Mouse (Mus musculus): ENCODE measurements at regions not wholly inside any gene's neighbourhood (a gene's known extent, or its start where the extent isn't known, plus 50 kb on each side); places are given as distances from the start of the nearest gene placed in this dataset.
A peak's percentile ranks its signal among the peaks of the same experiment; 100 is the strongest.

- Histone ChIP-seq H3K4me1 (replicated peaks; ENCODE audit: control insufficient read depth, insufficient read depth, low read length) (no peaks in the 10 kb centered on the region), H3K27ac (ENCODE audit: low read depth, low read length) (no peak overlapping the region), H3K9me3 (ENCODE audit: control insufficient read depth, low read length) (no peaks in the 10 kb centered on the region), H3K4me3 (ENCODE audit: low read depth, low read length) (no peak overlapping the region), H3K36me3 (ENCODE audit: control insufficient read depth, insufficient read depth, low read length) (no peaks in the 10 kb centered on the region), H3K9ac (ENCODE audit: low read depth, low read length) (no peak overlapping the region), H3K4me2 (no peak overlapping the region), H3K27me3 (replicated peaks; ENCODE audit: control insufficient read depth, insufficient read depth, low read length) (no peaks in the 10 kb centered on the region)
- 75% methylated on average over 3 of the region's 3 CpGs for WGBS
- DNase-seq (ENCODE audit: low spot score) (no peak), ATAC-seq (replicated peaks; ENCODE audit: low FRiP score) (no peak)
Observed at GRCm38 (mm10) chr2:75306821-75307220, 352.2 kb upstream of the Hnrnpa3 start.

- no peak for ATAC-seq (replicated peaks; ENCODE audit: low FRiP score)
- no peak overlapping the region for H3K9ac ChIP-seq (ENCODE audit: low read depth, low read length)
- H3K4me1 ChIP-seq (replicated peaks; ENCODE audit: control insufficient read depth, insufficient read depth, low read length): no peaks in the 10 kb centered on the region
- no peak overlapping the region for H3K4me3 ChIP-seq (ENCODE audit: low read depth, low read length)
- 64% methylated on average over 4 of the region's 4 CpGs for WGBS
- H3K9me3 ChIP-seq (ENCODE audit: control insufficient read depth, low read length): no peaks in the 10 kb centered on the region
- H3K36me3 ChIP-seq (ENCODE audit: control insufficient read depth, insufficient read depth, low read length): no peaks in the 10 kb centered on the region
- no peaks in the 10 kb centered on the region; the same call in 1 of the 2 replicates for H3K27me3 ChIP-seq (replicated peaks; ENCODE audit: control insufficient read depth, insufficient read depth, low read length)
- no peak for DNase-seq (ENCODE audit: low spot score)
- no peak overlapping the region for H3K4me2 ChIP-seq
- no peak overlapping the region for H3K27ac ChIP-seq (ENCODE audit: low read depth, low read length)
Observed at GRCm38 (mm10) chr2:75311191-75311590, 347.9 kb upstream of the Hnrnpa3 start.

GRCm38 (mm10) chr2:75312246-75312645 lies 346.8 kb upstream of the Hnrnpa3 start:
- Histone ChIP-seq H3K4me3 (ENCODE audit: low read depth, low read length) (no peak overlapping the region), H3K36me3 (ENCODE audit: control insufficient read depth, insufficient read depth, low read length) (no peaks in the 10 kb centered on the region), H3K9me3 (ENCODE audit: control insufficient read depth, low read length) (no peaks in the 10 kb centered on the region), H3K27me3 (replicated peaks; ENCODE audit: control insufficient read depth, insufficient read depth, low read length) (no peaks in the 10 kb centered on the region; the same call in 1 of the 2 replicates), H3K27ac (ENCODE audit: low read depth, low read length) (no peak overlapping the region), H3K9ac (ENCODE audit: low read depth, low read length) (no peak overlapping the region), H3K4me2 (no peak overlapping the region), H3K4me1 (replicated peaks; ENCODE audit: control insufficient read depth, insufficient read depth, low read length) (no peaks in the 10 kb centered on the region)
- WGBS: 18% methylated on average over 7 of the region's 7 CpGs
- no peak for ATAC-seq (replicated peaks; ENCODE audit: low FRiP score)
- no peak for DNase-seq (ENCODE audit: low spot score)

- H3K27ac ChIP-seq (ENCODE audit: low read depth, low read length): no peak overlapping the region
- no peak overlapping the region for H3K9ac ChIP-seq (ENCODE audit: low read depth, low read length)
- ATAC-seq (replicated peaks; ENCODE audit: low FRiP score): no peak
- H3K36me3 ChIP-seq (ENCODE audit: control insufficient read depth, insufficient read depth, low read length): no peaks in the 10 kb centered on the region
- no peak for DNase-seq (ENCODE audit: low spot score)
- no peaks in the 10 kb centered on the region for H3K9me3 ChIP-seq (ENCODE audit: control insufficient read depth, low read length)
- H3K4me1 ChIP-seq (replicated peaks; ENCODE audit: control insufficient read depth, insufficient read depth, low read length): no peaks in the 10 kb centered on the region
- H3K27me3 ChIP-seq (replicated peaks; ENCODE audit: control insufficient read depth, insufficient read depth, low read length): no peaks in the 10 kb centered on the region; the same call in 1 of the 2 replicates
- H3K4me2 ChIP-seq: no peak overlapping the region
- 43% methylated on average over 7 of the region's 7 CpGs for WGBS
- no peak overlapping the region for H3K4me3 ChIP-seq (ENCODE audit: low read depth, low read length)
Observed at GRCm38 (mm10) chr2:75315341-75315740, 343.7 kb upstream of the Hnrnpa3 start.

- no peak overlapping the region for H3K9ac ChIP-seq (ENCODE audit: low read depth, low read length)
- H3K9me3 ChIP-seq (ENCODE audit: control insufficient read depth, low read length): no peaks in the 10 kb centered on the region
- no peak overlapping the region for H3K4me2 ChIP-seq
- H3K36me3 ChIP-seq (ENCODE audit: control insufficient read depth, insufficient read depth, low read length): no peaks in the 10 kb centered on the region
- no peaks in the 10 kb centered on the region; the same call in 1 of the 2 replicates for H3K27me3 ChIP-seq (replicated peaks; ENCODE audit: control insufficient read depth, insufficient read depth, low read length)
- WGBS: 50% methylated on average over 5 of the region's 5 CpGs
- H3K4me3 ChIP-seq (ENCODE audit: low read depth, low read length): no peak overlapping the region
- H3K27ac ChIP-seq (ENCODE audit: low read depth, low read length): no peak overlapping the region
- DNase-seq (ENCODE audit: low spot score) (no peak), ATAC-seq (replicated peaks; ENCODE audit: low FRiP score) (no peak)
- no peaks in the 10 kb centered on the region for H3K4me1 ChIP-seq (replicated peaks; ENCODE audit: control insufficient read depth, insufficient read depth, low read length)
Observed at GRCm38 (mm10) chr2:75318190-75318589, 340.9 kb upstream of the Hnrnpa3 start.

GRCm38 (mm10) chr2:75324146-75324749 lies 334.8 kb upstream of the Hnrnpa3 start:
- Histone ChIP-seq H3K4me2 (no peak overlapping the region), H3K27ac (ENCODE audit: low read depth, low read length) (no peak overlapping the region), H3K4me3 (ENCODE audit: low read depth, low read length) (no peak overlapping the region), H3K4me1 (replicated peaks; ENCODE audit: control insufficient read depth, insufficient read depth, low read length) (no peaks in the 10 kb centered on the region), H3K9ac (ENCODE audit: low read depth, low read length) (no peak overlapping the region), H3K9me3 (ENCODE audit: control insufficient read depth, low read length) (no peaks in the 10 kb centered on the region), H3K27me3 (replicated peaks; ENCODE audit: control insufficient read depth, insufficient read depth, low read length) (no peaks in the 10 kb centered on the region), H3K36me3 (ENCODE audit: control insufficient read depth, insufficient read depth, low read length) (no peaks in the 10 kb centered on the region)
- WGBS: 76% methylated on average over 10 of the region's 10 CpGs
- ATAC-seq (replicated peaks; ENCODE audit: low FRiP score) (no peak), DNase-seq (ENCODE audit: low spot score) (no peak)

GRCm38 (mm10) chr2:75329598-75329997 lies 329.5 kb upstream of the Hnrnpa3 start:
- Histone ChIP-seq H3K27me3 (replicated peaks; ENCODE audit: control insufficient read depth, insufficient read depth, low read length) (no peaks in the 10 kb centered on the region), H3K36me3 (ENCODE audit: control insufficient read depth, insufficient read depth, low read length) (no peaks in the 10 kb centered on the region), H3K4me1 (replicated peaks; ENCODE audit: control insufficient read depth, insufficient read depth, low read length) (no peaks in the 10 kb centered on the region), H3K27ac (ENCODE audit: low read depth, low read length) (no peak overlapping the region), H3K9me3 (ENCODE audit: control insufficient read depth, low read length) (no peaks in the 10 kb centered on the region), H3K9ac (ENCODE audit: low read depth, low read length) (no peak overlapping the region), H3K4me2 (no peak overlapping the region), H3K4me3 (ENCODE audit: low read depth, low read length) (no peak overlapping the region)
- no peak for DNase-seq (ENCODE audit: low spot score)
- ATAC-seq (replicated peaks; ENCODE audit: low FRiP score): no peak
- 51% methylated on average over 2 of the region's 2 CpGs for WGBS

- Histone ChIP-seq H3K9me3 (ENCODE audit: control insufficient read depth, low read length) (no peaks in the 10 kb centered on the region), H3K36me3 (ENCODE audit: control insufficient read depth, insufficient read depth, low read length) (no peaks in the 10 kb centered on the region), H3K4me3 (ENCODE audit: low read depth, low read length) (no peak overlapping the region), H3K4me1 (replicated peaks; ENCODE audit: control insufficient read depth, insufficient read depth, low read length) (no peaks in the 10 kb centered on the region), H3K4me2 (peak overlapping the region; percentile 14; the same call in 1 of the 2 replicates), H3K27ac (ENCODE audit: low read depth, low read length) (no peak overlapping the region), H3K9ac (ENCODE audit: low read depth, low read length) (no peak overlapping the region), H3K27me3 (replicated peaks; ENCODE audit: control insufficient read depth, insufficient read depth, low read length) (no peaks in the 10 kb centered on the region; the same call in 1 of the 2 replicates)
- DNase-seq (ENCODE audit: low spot score): no peak
- peak; percentile 84 for ATAC-seq (replicated peaks; ENCODE audit: low FRiP score)
- 28% methylated on average over 2 of the region's 2 CpGs for WGBS
Observed at GRCm38 (mm10) chr2:75341310-75341709, 317.8 kb upstream of the Hnrnpa3 start.

- Histone ChIP-seq H3K27ac (ENCODE audit: low read depth, low read length) (no peak overlapping the region), H3K36me3 (ENCODE audit: control insufficient read depth, insufficient read depth, low read length) (no peaks in the 10 kb centered on the region), H3K9me3 (ENCODE audit: control insufficient read depth, low read length) (no peaks in the 10 kb centered on the region), H3K4me2 (peak overlapping the region; percentile 14; the same call in 1 of the 2 replicates), H3K4me1 (replicated peaks; ENCODE audit: control insufficient read depth, insufficient read depth, low read length) (no peaks in the 10 kb centered on the region), H3K4me3 (ENCODE audit: low read depth, low read length) (no peak overlapping the region), H3K9ac (ENCODE audit: low read depth, low read length) (no peak overlapping the region), H3K27me3 (replicated peaks; ENCODE audit: control insufficient read depth, insufficient read depth, low read length) (no peaks in the 10 kb centered on the region; the same call in 1 of the 2 replicates)
- WGBS: 57% methylated on average over 6 of the region's 6 CpGs
- DNase-seq (ENCODE audit: low spot score) (no peak), ATAC-seq (replicated peaks; ENCODE audit: low FRiP score) (no peak)
Observed at GRCm38 (mm10) chr2:75341726-75342280, 317.3 kb upstream of the Hnrnpa3 start.
